Mouse (Mus musculus): ENCODE results near the gene Aagab. TPM values are rescaled to one million over a fixed set of nuclear protein-coding genes. Genes with fewer than 3 reads are reported as not detected.

Aagab gene
- total and polyA plus RNA-seq, 3 experiments, result 16.1 to 27.4 TPM; not detected in 1

GRCm38 (mm10) chr9:63669816-63670215 lies 67.4 kb downstream of the Aagab start:
- Histone ChIP-seq H3K36me3 (ENCODE audit: control insufficient read depth in 1 of 2, insufficient read depth in 2 of 2, low read length in 2 of 2) (peaks cover 0 to 8% of the 10 kb centered on the region in 2 experiments; a peak in 2 of 4 replicates), H3K4me3 (ENCODE audit: control insufficient read depth in 1 of 2, insufficient read depth in 1 of 2, low read depth in 2 of 2, low read length in 2 of 2) (no peak overlapping the region), H3K27me3 (ENCODE audit: control insufficient read depth in 1 of 2, insufficient read depth in 2 of 2, low read length in 2 of 2) (no peaks in the 10 kb centered on the region), H3K9ac (ENCODE audit: control insufficient read depth, low read depth, low read length, poor library complexity, severe bottlenecking) (no peak overlapping the region), H3K9me3 (replicated peaks; ENCODE audit: insufficient read depth, low read length) (no peaks in the 10 kb centered on the region), H3K79me2 (ENCODE audit: control insufficient read depth, insufficient read depth, low read length, poor library complexity) (no peaks in the 10 kb centered on the region), H3K4me1 (ENCODE audit: control insufficient read depth in 1 of 2, insufficient read depth in 2 of 2, low read length in 2 of 2) (peaks cover 4 to 23% of the 10 kb centered on the region in 2 experiments), H3K27ac (ENCODE audit: control insufficient read depth, low read depth, low read length) (no peak overlapping the region)
- DNase-seq (ENCODE audit: low read depth, low spot score), result no peak
- TF ChIP-seq SIN3A (IDR thresholded peaks at IDR 0.05; ENCODE audit: low read length) (no peak), POLR2A (IDR thresholded peaks at IDR 0.05; ENCODE audit: control insufficient read depth in 1 of 2, insufficient read depth in 1 of 2, low read depth in 1 of 2, low read length in 2 of 2, poor library complexity in 1 of 2) (no peak), TAL1 (IDR thresholded peaks at IDR 0.05; ENCODE audit: low read length) (no peak), HCFC1 (IDR thresholded peaks at IDR 0.05; ENCODE audit: low read depth, low read length) (no peak), MAX (IDR thresholded peaks at IDR 0.05; ENCODE audit: low read length) (no peak), RAD21 (IDR thresholded peaks at IDR 0.05; ENCODE audit: low read depth, low read length) (no peak), GABPA (IDR thresholded peaks at IDR 0.05; ENCODE audit: low read depth, low read length) (no peak), POLR2AphosphoS5 (IDR thresholded peaks at IDR 0.05; ENCODE audit: borderline replicate concordance, low read depth, low read length) (no peak), EP300 (IDR thresholded peaks at IDR 0.05; ENCODE audit: low read depth in 1 of 2, low read length in 2 of 2) (no peak), CHD1 (IDR thresholded peaks at IDR 0.05; ENCODE audit: low read depth, low read length) (no peak), BHLHE40 (IDR thresholded peaks at IDR 0.05; ENCODE audit: borderline replicate concordance, low read depth, low read length) (no peak), MAFK (IDR thresholded peaks at IDR 0.05; ENCODE audit: borderline replicate concordance, low read depth, low read length) (no peak), CTCF (IDR thresholded peaks at IDR 0.05 in 2 of 3, conservative IDR thresholded peaks at IDR 0.05 in 1 of 3; ENCODE audit: control insufficient read depth in 1 of 3, insufficient read depth in 1 of 3, low read depth in 2 of 3, low read length in 3 of 3, poor library complexity in 1 of 3, severe bottlenecking in 1 of 3) (no peak), ZKSCAN1 (IDR thresholded peaks at IDR 0.05; ENCODE audit: low read depth, low read length) (no peak)

DNA sequence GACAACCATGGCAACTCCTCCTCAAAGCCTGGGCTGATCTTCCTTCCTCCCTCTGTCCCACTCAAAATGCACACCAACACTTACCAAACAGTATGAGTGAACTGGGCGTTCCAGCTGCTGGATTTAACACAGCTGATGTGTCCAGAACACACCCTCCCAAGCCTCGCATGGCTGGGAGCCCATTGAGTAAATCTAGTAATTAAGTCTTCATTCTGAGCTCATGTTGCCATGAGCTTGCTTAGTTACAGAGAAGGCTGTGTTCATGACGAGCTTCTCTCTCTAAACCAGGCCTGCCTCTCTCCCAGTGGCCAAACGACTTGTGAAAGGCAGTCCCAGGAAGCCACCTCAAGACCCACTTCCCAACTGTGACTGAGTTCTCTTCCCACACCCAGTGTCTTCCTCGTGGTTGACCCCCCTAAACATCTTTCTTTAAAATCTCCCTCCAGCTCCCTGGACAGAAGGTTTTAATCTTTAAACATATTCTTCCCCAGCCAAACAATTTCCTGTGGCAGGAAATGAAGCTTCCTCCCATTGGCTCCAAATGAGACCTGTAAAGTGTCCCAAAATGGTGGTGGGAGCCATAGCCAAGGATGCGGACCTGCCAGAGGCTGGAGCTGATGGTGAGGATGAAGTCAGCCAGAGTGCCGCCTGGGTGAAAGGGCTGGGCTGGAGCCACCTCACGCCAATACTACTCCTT lies 70.5 kb downstream of the Aagab start:
- Histone ChIP-seq H3K27me3 (ENCODE audit: control insufficient read depth in 1 of 2, insufficient read depth in 2 of 2, low read length in 2 of 2) (no peaks in the 10 kb centered on the region), H3K4me1 (ENCODE audit: control insufficient read depth in 1 of 2, insufficient read depth in 2 of 2, low read length in 2 of 2) (peaks cover 4 to 32% of the 10 kb centered on the region in 2 experiments), H3K79me2 (ENCODE audit: control insufficient read depth, insufficient read depth, low read length, poor library complexity) (no peaks in the 10 kb centered on the region), H3K9ac (ENCODE audit: control insufficient read depth, low read depth, low read length, poor library complexity, severe bottlenecking) (no peak overlapping the region), H3K4me3 (ENCODE audit: control insufficient read depth in 1 of 2, insufficient read depth in 1 of 2, low read depth in 2 of 2, low read length in 2 of 2) (no peak overlapping the region), H3K9me3 (replicated peaks; ENCODE audit: insufficient read depth, low read length) (no peaks in the 10 kb centered on the region), H3K36me3 (ENCODE audit: control insufficient read depth in 1 of 2, insufficient read depth in 2 of 2, low read length in 2 of 2) (peaks cover 0 to 13% of the 10 kb centered on the region in 2 experiments; a peak in 2 of 4 replicates), H3K27ac (ENCODE audit: control insufficient read depth, low read depth, low read length) (no peak overlapping the region)
- TF ChIP-seq POLR2AphosphoS5 (IDR thresholded peaks at IDR 0.05; ENCODE audit: borderline replicate concordance, low read depth, low read length) (no peak), RCOR1 (IDR thresholded peaks at IDR 0.05; ENCODE audit: low read depth, low read length) (no peak), ZKSCAN1 (IDR thresholded peaks at IDR 0.05; ENCODE audit: low read depth, low read length) (no peak), JUND (IDR thresholded peaks at IDR 0.05; ENCODE audit: low read depth, low read length) (no peak), MAX (IDR thresholded peaks at IDR 0.05; ENCODE audit: low read length) (no peak), USF2 (IDR thresholded peaks at IDR 0.05; ENCODE audit: borderline replicate concordance in 1 of 2, insufficient read depth in 1 of 2, low read depth in 1 of 2, low read length in 2 of 2) (no peak), TCF12 (IDR thresholded peaks at IDR 0.05; ENCODE audit: low read depth, low read length) (no peak), HCFC1 (IDR thresholded peaks at IDR 0.05; ENCODE audit: low read depth, low read length) (no peak), SMC3 (IDR thresholded peaks at IDR 0.05; ENCODE audit: low read depth, low read length) (no peak)
- DNase-seq (ENCODE audit: low read depth, low spot score), result no peak
